Mouse (Mus musculus): Measurements from ENCODE around the gene Tomt.

Tomt gene

GRCm38 (mm10) chr7:101853816-101854215, 52.3 kb downstream of the Tomt start:
- no peak for DNase-seq (ENCODE audit: low spot score)

- no peak for DNase-seq (ENCODE audit: low spot score)
These were observed 53.3 kb downstream of the Tomt start for GRCm38 (mm10) chr7:101852846-101853245.

- no peak for DNase-seq (ENCODE audit: low spot score)
These were observed 54.5 kb downstream of the Tomt start for GRCm38 (mm10) chr7:101851689-101852088.

All from spleen, adult 12 weeks (tissue).